Mouse (Mus musculus): ENCODE results near the gene Scn10a. TPM values are rescaled to one million over a fixed set of nuclear protein-coding genes. Genes with fewer than 3 reads are reported as not detected.
A peak's percentile ranks its signal among the peaks of the same experiment; 100 is the strongest.

Gene Scn10a
- total RNA-seq, 2 experiments from 2014 or later = 0.22 to 0.33 TPM

GRCm38 (mm10) chr9:119646942-119647547 is 72.1 kb downstream of the Scn10a start:
- peak; percentile 48 to 74 for DNase-seq
- intact Hi-C loops (cut with DNase I) = loop anchor here (1.0 to 5.0 kb wide), 3 partner anchors 104 to 243 kb away; no protein-coding TSS in a partner anchor

DNA sequence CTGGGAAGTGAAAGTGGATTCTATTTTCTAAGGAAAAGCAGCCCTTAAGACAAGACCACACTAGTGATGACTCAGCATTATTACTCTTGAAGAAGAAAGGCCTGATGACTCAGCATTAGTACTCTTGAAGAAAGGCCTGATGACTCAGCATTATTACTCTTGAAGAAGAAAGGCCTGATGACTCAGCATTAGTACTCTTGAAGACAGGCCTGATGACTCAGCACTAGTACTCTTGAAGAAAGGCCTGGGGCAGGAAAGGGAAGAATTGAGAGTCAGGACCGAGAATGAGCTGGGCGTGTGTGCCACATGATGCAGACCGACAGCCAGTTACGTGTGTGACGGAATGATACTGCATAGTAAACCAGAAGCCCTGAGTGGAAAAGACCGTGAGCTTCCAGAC is 77.1 kb downstream of the Scn10a start:
- DNase-seq = no peak
- intact Hi-C loops (cut with DNase I) = no loop called here

DNA sequence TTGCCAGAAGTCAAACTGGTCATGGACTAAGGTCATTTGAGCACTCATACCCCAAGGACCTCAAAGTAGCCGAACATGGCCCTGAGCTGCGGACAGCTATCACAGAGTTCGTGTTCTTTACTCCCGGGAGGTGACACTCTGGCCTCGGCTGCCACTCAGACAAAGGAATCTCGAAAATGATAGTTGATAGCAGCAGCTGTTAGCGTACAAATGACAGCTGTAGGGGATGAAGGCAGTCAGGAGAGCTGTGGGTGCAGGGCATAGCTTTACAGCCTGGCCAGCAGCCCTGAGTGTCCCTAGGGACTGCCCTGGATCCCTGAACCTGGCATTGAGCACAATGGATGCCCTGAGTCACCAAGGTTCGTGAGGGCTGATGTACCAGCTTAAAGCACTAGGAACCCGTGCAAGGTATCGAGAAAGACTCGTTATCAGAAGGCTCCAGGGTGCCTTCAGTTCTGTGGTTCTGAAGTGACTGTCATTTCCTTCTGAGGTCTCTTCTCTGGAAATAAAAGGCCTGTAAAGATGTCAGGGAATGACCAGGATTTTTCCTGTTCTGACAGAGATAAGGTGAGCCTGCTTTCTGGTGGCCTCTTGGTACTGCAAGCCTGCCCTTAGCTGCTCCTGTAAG is 84.8 kb downstream of the Scn10a start:
- DNase-seq = no peak
- intact Hi-C loops (cut with DNase I) = no loop called here

DNA sequence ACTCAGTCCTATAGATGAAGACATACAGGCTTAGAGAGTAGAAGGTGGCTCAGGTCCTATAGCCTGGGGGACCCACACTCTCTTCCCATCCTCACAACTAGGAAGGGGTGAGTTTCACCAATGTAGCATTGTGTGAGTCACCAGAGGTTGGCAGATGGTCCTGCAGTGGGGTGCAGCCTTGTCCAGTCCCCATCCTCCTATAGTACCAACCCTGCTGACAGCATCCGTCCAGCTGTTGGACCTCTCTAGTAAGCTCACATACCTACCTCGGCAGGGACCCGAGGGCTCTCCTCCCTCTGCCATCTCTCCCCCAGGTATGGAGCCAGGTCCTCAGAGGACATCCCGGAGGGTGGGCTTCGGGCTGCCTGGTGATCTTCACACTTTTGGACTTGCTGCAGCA is 85.6 kb downstream of the Scn10a start:
- intact Hi-C loops (cut with DNase I) = no loop called here
- no peak for DNase-seq

GRCm38 (mm10) chr9:119632801-119633200 is 86.3 kb downstream of the Scn10a start:
- DNase-seq = no peak
- intact Hi-C loops (cut with DNase I) = no loop called here

DNA sequence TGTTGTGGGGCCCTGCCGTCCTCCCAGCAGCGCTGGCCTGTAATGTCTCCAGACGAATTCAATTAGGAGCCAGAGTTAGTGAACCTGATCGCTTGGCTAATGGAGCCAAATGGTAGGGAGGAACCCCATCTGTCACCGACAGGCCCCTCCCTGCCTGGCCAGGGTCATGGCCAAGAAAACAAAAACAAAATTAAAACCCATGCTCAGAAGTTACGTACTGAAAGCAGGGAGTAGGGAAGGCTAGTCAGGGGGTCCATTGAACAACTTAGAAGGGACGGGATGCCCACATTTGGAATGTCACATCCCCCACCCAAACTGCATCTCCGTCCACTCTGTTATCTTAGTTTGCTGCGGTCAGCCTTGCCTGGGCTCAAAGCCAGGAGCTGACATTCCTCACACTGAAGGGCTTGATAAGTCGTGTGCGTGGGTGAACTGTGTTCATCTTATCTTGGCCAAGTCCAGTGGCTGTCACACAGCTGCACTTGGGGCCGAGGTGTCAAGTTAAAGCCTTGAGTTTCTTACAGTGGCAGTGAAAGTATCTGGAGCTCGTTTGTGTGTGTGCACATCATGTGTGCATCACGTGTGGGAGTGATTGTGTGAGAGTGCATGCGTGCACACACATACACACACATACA is 87.1 kb downstream of the Scn10a start:
- intact Hi-C loops (cut with DNase I) = no loop called here
- DNase-seq = peak; percentile 33 to 50

DNA sequence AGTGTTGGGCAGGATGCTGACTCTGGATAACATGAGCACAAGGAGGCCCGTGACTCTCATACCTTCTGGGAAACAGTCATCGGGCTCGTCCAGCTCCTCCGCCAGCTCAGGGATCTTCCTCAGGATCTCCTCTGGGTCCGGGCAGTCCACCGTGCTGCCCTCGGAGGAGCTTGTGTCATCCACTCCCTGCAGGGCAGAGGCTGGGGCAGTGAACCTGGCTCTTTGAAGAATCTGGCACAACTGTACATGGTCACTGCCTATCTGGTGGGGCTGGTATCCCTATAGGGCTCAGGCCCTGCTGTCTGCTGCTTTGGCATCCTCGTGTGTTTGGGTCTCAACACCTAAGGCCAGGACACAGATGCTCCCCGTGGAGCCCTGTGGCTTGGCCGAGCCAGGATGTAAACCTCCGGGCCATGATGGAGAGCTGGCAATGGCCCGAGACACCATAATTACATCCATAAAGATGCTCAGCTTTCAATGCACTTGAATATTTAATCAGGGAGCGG is 87.7 kb downstream of the Scn10a start:
- intact Hi-C loops (cut with DNase I) = no loop called here
- no peak for DNase-seq

- intact Hi-C loops (cut with DNase I) = no loop called here
- no peak for DNase-seq
Observed at GRCm38 (mm10) chr9:119628690-119629268, 90.3 kb downstream of the Scn10a start.

DNA sequence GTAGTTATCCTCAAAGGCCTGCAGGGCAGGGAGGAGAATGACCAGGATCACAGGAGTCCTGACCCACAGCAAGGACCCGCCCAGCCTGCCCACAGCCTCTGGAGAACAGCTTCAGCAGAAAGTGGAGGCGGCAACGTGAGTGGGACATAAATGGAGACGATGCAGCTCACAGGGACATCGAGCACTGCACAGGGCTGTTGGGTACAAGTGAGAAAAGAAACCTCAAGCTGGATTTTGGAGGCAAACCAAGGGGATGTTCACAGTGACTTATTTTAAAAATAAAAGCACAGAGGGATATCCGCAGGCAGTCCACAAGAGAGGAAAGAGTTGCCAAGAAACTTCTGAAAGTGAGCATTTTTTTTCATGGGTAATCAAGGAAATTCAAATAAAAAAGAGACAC is 91.9 kb downstream of the Scn10a start:
- no peak for DNase-seq
- intact Hi-C loops (cut with DNase I) = no loop called here

DNA sequence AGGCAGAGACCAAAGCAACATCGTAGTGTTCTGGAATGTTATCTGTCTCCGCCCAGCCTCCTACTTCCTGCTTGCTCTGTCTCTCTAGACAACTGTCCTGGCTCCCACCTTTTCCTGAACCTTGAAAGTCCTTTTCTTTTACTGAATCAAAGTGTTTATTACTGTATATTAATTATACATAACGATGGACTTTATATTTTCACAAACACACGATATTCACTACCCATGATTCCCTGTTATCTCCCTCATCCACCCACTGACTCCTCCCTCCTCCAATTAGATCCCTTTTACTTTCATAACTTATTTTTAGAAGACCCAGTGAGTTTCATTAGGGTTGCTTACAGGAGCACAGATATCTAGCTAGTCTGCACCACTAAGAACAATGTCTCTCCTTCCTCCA is 95.0 kb downstream of the Scn10a start:
- DNase-seq = no peak
- intact Hi-C loops (cut with DNase I) = no loop called here

GRCm38 (mm10) chr9:119614798-119615197 is 104.3 kb downstream of the Scn10a start:
- intact Hi-C loops (cut with DNase I) = no loop called here

GRCm38 (mm10) chr9:119610563-119611166 is 108.5 kb downstream of the Scn10a start:
- no peak for DNase-seq
- intact Hi-C loops (cut with DNase I) = no loop called here

More at GRCm38 (mm10) chr9:119614798-119615197, 104.3 kb downstream of the Scn10a start:
- DNase-seq = no peak

DNA sequence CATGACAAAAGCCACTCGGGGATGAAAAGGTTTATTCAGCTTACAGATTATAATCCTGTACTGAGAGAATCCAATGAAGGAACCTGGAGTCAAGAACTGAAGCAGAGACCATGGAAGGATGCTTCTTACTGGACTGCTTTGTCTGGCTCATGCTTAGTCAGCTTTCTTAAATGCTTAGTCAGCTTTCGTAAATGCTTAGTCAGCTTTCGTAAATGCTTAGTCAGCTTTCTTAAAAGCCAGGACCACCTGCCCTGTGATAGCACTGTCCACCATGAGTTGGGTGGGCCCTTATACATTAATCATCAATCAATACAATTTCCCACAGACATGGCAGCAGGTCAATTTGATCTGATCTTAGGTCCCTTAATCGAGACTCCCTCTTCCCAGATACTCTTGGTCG is 112.2 kb downstream of the Scn10a start:
- intact Hi-C loops (cut with DNase I) = no loop called here
- no peak for DNase-seq

DNA sequence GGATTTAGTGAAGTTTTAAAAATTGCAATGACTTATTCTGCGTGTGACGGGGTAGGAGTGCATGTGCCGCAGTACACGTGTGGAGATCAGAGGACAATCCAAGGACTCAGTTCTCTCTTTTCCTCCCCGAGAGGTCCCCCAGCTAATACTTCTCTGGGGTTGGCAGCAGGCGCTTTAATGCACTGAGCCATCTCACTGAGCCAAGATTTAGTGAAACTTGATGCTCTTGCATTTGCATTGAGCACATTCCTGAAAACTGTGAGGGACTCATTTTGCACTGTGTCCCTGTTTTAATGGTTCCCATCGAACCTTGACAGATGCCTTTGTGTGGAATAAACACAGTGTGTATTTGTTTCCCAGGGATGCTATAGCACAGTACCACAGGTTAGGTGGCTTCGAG is 114.5 kb downstream of the Scn10a start:
- no peak for DNase-seq
- intact Hi-C loops (cut with DNase I) = no loop called here

- no peak for DNase-seq
- intact Hi-C loops (cut with DNase I) = no loop called here
Observed at GRCm38 (mm10) chr9:119598501-119598900, 120.6 kb downstream of the Scn10a start.

GRCm38 (mm10) chr9:119597332-119597731 is 121.8 kb downstream of the Scn10a start:
- no peak for DNase-seq

GRCm38 (mm10) chr9:119589592-119589991 is 129.5 kb downstream of the Scn10a start:
- DNase-seq = no peak
- intact Hi-C loops (cut with DNase I) = loop anchor here (10.0 kb wide), 1 partner anchor 305 kb away; the partner anchor contains the start of gene Wdr48

More at GRCm38 (mm10) chr9:119597332-119597731, 121.8 kb downstream of the Scn10a start:
- intact Hi-C loops (cut with DNase I) = no loop called here

GRCm38 (mm10) chr9:119588763-119589449 is 130.2 kb downstream of the Scn10a start:
- intact Hi-C loops (cut with DNase I) = loop anchor here (10.0 kb wide), 1 partner anchor 306 kb away; the partner anchor contains the start of gene Wdr48
- no peak for DNase-seq

DNA sequence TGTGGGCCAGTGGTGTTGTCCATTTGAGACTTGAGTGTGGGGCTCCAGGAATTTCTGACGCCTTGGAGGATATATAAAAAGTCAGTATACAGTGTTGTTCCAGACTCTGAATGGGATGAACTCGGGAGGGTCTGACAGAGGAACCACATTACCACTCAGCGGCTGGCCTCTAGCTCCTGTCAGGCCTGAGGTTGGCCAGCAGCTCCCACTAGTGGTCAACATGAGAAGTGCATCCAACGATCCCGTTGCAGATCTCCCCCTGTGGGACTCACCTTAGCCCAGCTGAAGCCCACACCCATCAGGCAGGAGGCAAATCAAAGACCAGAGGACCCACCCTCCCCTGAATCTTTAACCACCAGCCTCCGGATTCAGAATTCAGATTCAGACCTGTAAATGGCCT is 138.5 kb downstream of the Scn10a start:
- intact Hi-C loops (cut with DNase I) = loop anchor here (1.0 to 10.0 kb wide), 4 partner anchors 115 to 314 kb away; partner anchors contain the start of gene Wdr48
- peak; percentile 77 to 83 for DNase-seq

DNA sequence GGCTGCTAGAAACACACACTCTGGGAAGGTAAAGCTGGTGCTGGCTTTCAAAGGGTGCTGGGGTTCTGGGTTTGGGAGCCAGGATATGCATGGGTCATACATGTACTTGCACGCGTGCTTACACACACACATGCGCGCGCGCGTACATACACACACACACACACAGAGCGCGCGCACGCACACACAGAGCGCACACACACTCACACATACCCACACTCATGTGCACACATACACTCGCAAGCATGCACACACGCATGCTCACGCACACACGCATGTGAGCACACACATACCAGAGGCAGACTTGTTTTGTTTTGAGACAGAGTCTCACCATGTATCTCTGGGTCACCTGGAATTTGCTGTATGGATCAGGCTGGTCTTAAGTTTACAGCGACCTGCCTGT is 138.9 kb downstream of the Scn10a start:
- no peak for DNase-seq
- intact Hi-C loops (cut with DNase I) = loop anchor here (1.0 to 10.0 kb wide), 4 partner anchors 115 to 315 kb away; partner anchors contain the start of gene Wdr48
